In the genomic region with DNA sequence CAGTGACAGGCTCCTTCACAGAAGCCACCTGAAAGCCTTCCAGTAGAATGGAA, we compare ENCODE assay signal across 23 mouse cellular contexts. TPM values are rescaled to one million over a fixed set of nuclear protein-coding genes. Genes with fewer than 3 reads are reported as not detected.
DNase-seq lines count a peak whose midpoint lies in the region; ATAC-seq and TF ChIP-seq lines count a peak whose summit lies in the region.
"Had no signal": no experiment of that assay in that cellular context is flagged by ENCODE, and none has a peak within 500 bp of the region (broad histone marks: within the 10 kb centered on the region; RNA-seq: fewer than 3 reads in every experiment).

A gene (minus strand): TSS at position 41 of the 53 bp plus-strand sequence.

- H3K4me2 ChIP-seq in stomach, embryonic 15.5 days = no peak within 1 kb of the TSS
- H3K4me2 ChIP-seq in stomach, postnatal 0 days (replicated peaks; ENCODE audit: low read depth) = no peak within 1 kb of the TSS
- H3K4me2 ChIP-seq in liver, embryonic 16.5 days (ENCODE audit: low read depth, low read length) = no peak within 1 kb of the TSS
- H3K4me2 ChIP-seq: embryonic facial prominence, embryonic 13.5 days; forebrain, embryonic 13.5 days; heart, embryonic 11.5 days; hindbrain, embryonic 12.5 days; limb, embryonic 12.5 days; midbrain, embryonic 12.5 days had no signal

- intact Hi-C loops in heart, postnatal 14 days (cut with DNase I) = no loop called here

- no peak within 1 kb of the TSS for H3K27ac ChIP-seq in stomach, embryonic 15.5 days
- H3K27ac ChIP-seq in stomach, postnatal 0 days (replicated peaks) = no peak within 1 kb of the TSS
- 0 out of 2 replicates have a peak within 1 kb of the TSS, but pooled peaks have one; percentile 4 for H3K27ac ChIP-seq in liver, embryonic 16.5 days (ENCODE audit: low read length)
- H3K27ac ChIP-seq: embryonic facial prominence, embryonic 13.5 days; forebrain, embryonic 13.5 days; hindbrain, embryonic 12.5 days; limb, embryonic 12.5 days; midbrain, embryonic 12.5 days had no signal

- H3K4me1 ChIP-seq in stomach, embryonic 15.5 days = peaks cover 4% of the 10 kb centered on the region; the same call in 1 of the 2 replicates
- H3K4me1 ChIP-seq in stomach, postnatal 0 days (replicated peaks; ENCODE audit: control insufficient read depth, insufficient read depth) = no peaks in the 10 kb centered on the region
- peaks cover 9% of the 10 kb centered on the region for H3K4me1 ChIP-seq in liver, embryonic 16.5 days (ENCODE audit: control insufficient read depth, low read depth, low read length)

- no peak within 1 kb of the TSS for H3K4me3 ChIP-seq in stomach, embryonic 15.5 days (replicated peaks)
- no peak within 1 kb of the TSS for H3K4me3 ChIP-seq in stomach, postnatal 0 days (ENCODE audit: low read depth, low read length)
- no peak within 1 kb of the TSS for H3K4me3 ChIP-seq in liver, embryonic 16.5 days (ENCODE audit: low read depth, low read length)
- H3K4me3 ChIP-seq: embryonic facial prominence, embryonic 13.5 days; erythroblast, embryonic 14.5 days; forebrain, embryonic 13.5 days; hindbrain, embryonic 12.5 days; limb, embryonic 12.5 days; midbrain, embryonic 12.5 days had no signal

- no peaks in the 10 kb centered on the region for H3K9me3 ChIP-seq in stomach, embryonic 15.5 days
- no peaks in the 10 kb centered on the region for H3K9me3 ChIP-seq in stomach, postnatal 0 days (ENCODE audit: control insufficient read depth, low read length)
- H3K9me3 ChIP-seq in liver, embryonic 16.5 days (replicated peaks; ENCODE audit: control insufficient read depth, low read length) = no peaks in the 10 kb centered on the region
- H3K9me3 ChIP-seq: embryonic facial prominence, embryonic 13.5 days; forebrain, embryonic 13.5 days; hindbrain, embryonic 12.5 days; limb, embryonic 12.5 days; midbrain, embryonic 12.5 days had no signal

- DNase-seq in adrenal gland, postnatal 14 days = no peak
- DNase-seq in adrenal gland, adult 8-10 months = no peak
- no peak for DNase-seq in stomach, postnatal 0 days (ENCODE audit: low spot score)
- DNase-seq in heart, postnatal 14 days = no peak
- no peak for DNase-seq in B cell, adult 2 months
- DNase-seq: gastrocnemius, postnatal 14 days; heart, adult 11 months; lung, adult 2 months; lung, postnatal 14 days; thymus, postnatal 25 days had no signal

- TF ChIP-seq CTCF in stomach, postnatal 0 days (IDR thresholded peaks at IDR 0.05; ENCODE audit: low read depth) = no peak

- TF ChIP-seq EP300 in stomach, postnatal 0 days (optimal IDR thresholded peaks at IDR 0.05) = no peak

- ATAC-seq in stomach, embryonic 15.5 days (ENCODE audit: insufficient read depth, low FRiP score, low read depth) = no peak
- no peak for ATAC-seq in stomach, postnatal 0 days (ENCODE audit: low FRiP score, low TSS enrichment)
- ATAC-seq in liver, embryonic 16.5 days (ENCODE audit: low read depth) = no peak
- ATAC-seq: CD4-positive, CD25-positive, alpha-beta regulatory T cell, adult 4 months; forebrain, embryonic 13.5 days had no signal

- H3K27me3 ChIP-seq in stomach, embryonic 15.5 days (replicated peaks) = no peaks in the 10 kb centered on the region
- no peaks in the 10 kb centered on the region for H3K27me3 ChIP-seq in stomach, postnatal 0 days (ENCODE audit: control insufficient read depth, insufficient read depth, low read length)
- H3K27me3 ChIP-seq in liver, embryonic 16.5 days (ENCODE audit: control insufficient read depth, insufficient read depth, low read depth, low read length) = no peaks in the 10 kb centered on the region
- H3K27me3 ChIP-seq: embryonic facial prominence, embryonic 13.5 days; hindbrain, embryonic 12.5 days had no signal

- H3K36me3 ChIP-seq in stomach, embryonic 15.5 days = no peaks in the 10 kb centered on the region
- no peaks in the 10 kb centered on the region for H3K36me3 ChIP-seq in stomach, postnatal 0 days (ENCODE audit: control insufficient read depth, insufficient read depth, low read length)
- H3K36me3 ChIP-seq in liver, embryonic 16.5 days (ENCODE audit: control insufficient read depth, insufficient read depth) = no peaks in the 10 kb centered on the region
- H3K36me3 ChIP-seq: embryonic facial prominence, embryonic 13.5 days; hindbrain, embryonic 12.5 days; limb, embryonic 12.5 days; midbrain, embryonic 12.5 days had no signal

- no peak within 1 kb of the TSS for H3K9ac ChIP-seq in stomach, embryonic 15.5 days
- H3K9ac ChIP-seq in stomach, postnatal 0 days (ENCODE audit: low read length) = no peak within 1 kb of the TSS
- no peak within 1 kb of the TSS for H3K9ac ChIP-seq in liver, embryonic 16.5 days (ENCODE audit: low read depth, low read length)
- H3K9ac ChIP-seq: embryonic facial prominence, embryonic 13.5 days; forebrain, embryonic 13.5 days; hindbrain, embryonic 12.5 days; limb, embryonic 12.5 days; midbrain, embryonic 12.5 days had no signal

RNA-seq across cellular contexts. Expression of the gene that starts here (rescaled TPM):
- total RNA-seq in adrenal gland, postnatal 14 days (2021) = 9.9 and 222 TPM in 2 replicates
- 1 to 10 TPM in 3 of 4 experiments, not detected in 1; 1.5 to 4.7 (median 4.2) TPM for total RNA-seq in adrenal gland, adult 8-10 months (2022)
- polyA plus RNA-seq in stomach, embryonic 15.5 days (2015; fragmentation: Nextera tagmentation; extraction: Ambion mirVana) = 46.5 and 53.1 TPM in 2 replicates
- polyA plus RNA-seq in stomach, postnatal 0 days (2015; fragmentation: Nextera tagmentation; extraction: Ambion mirVana) = 0.58 and 1.2 TPM in 2 replicates
- 9.3 and 14.0 TPM in 2 replicates for polyA plus RNA-seq in liver, embryonic 16.5 days (2015; fragmentation: Nextera tagmentation; extraction: Ambion mirVana)
- total RNA-seq in heart, postnatal 14 days (2021) = not detected
- total RNA-seq: gastrocnemius, postnatal 14 days; megakaryocyte progenitor cell, adult 5-6 weeks; neutrophil, adult 5-6 weeks had no signal
- polyA plus RNA-seq: CD4-positive, CD25-positive, alpha-beta regulatory T cell, adult 4 months; embryonic facial prominence, embryonic 13.5 days; erythroblast, embryonic 14.5 days; forebrain, embryonic 13.5 days; heart, embryonic 11.5 days; heart, postnatal 0 days; hindbrain, embryonic 12.5 days; limb, embryonic 12.5 days; midbrain, embryonic 12.5 days had no signal
